Mouse (Mus musculus): ENCODE results near the gene Hic1. TPM values are rescaled to one million over a fixed set of nuclear protein-coding genes. Genes with fewer than 3 reads are reported as not detected.
A peak's percentile ranks its signal among the peaks of the same experiment; 100 is the strongest.

Hic1 gene
- polyA plus RNA-seq, 1 experiment, result 0.02 TPM

DNA sequence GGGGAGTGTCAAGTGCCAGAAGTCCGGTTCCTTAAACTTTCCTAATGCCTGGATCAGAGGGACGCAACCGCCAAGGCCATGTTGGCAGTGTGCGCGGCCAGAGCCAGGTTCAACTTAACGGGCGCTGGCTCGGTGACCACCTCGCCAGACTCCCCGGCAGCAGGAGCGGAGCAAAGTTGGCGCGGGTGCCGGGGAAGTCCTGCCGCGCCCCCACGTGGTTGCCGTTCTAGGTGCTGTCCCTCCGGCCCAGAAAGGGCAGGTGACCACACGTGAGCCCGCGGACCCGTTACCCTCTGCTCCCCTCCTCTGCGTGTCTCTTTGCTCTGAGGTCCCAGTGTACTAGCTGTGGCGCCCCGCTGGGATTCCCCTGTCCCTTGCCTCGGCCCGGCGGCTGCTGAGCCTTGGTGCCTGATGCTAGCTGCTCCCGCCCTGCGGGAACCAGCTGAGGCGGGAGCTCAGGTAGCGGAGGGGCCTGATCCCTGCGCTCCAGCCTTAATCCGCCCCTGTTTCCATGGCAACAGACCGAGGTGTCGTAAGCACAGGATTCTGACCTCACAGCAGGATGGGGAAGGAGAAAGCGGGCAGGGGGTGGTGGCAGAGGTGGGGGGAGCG is 25.6 kb upstream of the Hic1 start:
- peaks cover 2% of the 10 kb centered on the region for H3K79me3 ChIP-seq (ENCODE audit: low read depth)
- peaks cover 4% of the 10 kb centered on the region for H3K79me2 ChIP-seq (ENCODE audit: control insufficient read depth, insufficient read depth)
- peak overlapping the region; percentile 11 for H3K4me3 ChIP-seq (ENCODE audit: insufficient read depth, poor library complexity, severe bottlenecking)
- peaks cover 36% of the 10 kb centered on the region for H3K27me3 ChIP-seq (ENCODE audit: control insufficient read depth, insufficient read depth, insufficient read length)
- H3K36me3 ChIP-seq (ENCODE audit: control insufficient read depth, insufficient read depth), result no peaks in the 10 kb centered on the region
- TF ChIP-seq MYOD1 (IDR thresholded peaks at IDR 0.05; ENCODE audit: control insufficient read depth, insufficient read length, low read depth) (no peak), USF1 (IDR thresholded peaks at IDR 0.05; ENCODE audit: low read depth) (no peak), MYOG (IDR thresholded peaks at IDR 0.05; ENCODE audit: control insufficient read depth, extremely low read depth, insufficient read length) (no peak), MAX (IDR thresholded peaks at IDR 0.05) (no peak), CTCF (IDR thresholded peaks at IDR 0.05; ENCODE audit: control insufficient read depth, insufficient read depth, insufficient read length) (no peak), FOSL1 (IDR thresholded peaks at IDR 0.05; ENCODE audit: insufficient read depth, low read length, poor library complexity, severe bottlenecking) (no peak), CEBPB (IDR thresholded peaks at IDR 0.05; ENCODE audit: low read depth) (no peak)
- H3ac ChIP-seq (ENCODE audit: control insufficient read depth, insufficient read length, low read depth), result peak overlapping the region; percentile 1

DNA sequence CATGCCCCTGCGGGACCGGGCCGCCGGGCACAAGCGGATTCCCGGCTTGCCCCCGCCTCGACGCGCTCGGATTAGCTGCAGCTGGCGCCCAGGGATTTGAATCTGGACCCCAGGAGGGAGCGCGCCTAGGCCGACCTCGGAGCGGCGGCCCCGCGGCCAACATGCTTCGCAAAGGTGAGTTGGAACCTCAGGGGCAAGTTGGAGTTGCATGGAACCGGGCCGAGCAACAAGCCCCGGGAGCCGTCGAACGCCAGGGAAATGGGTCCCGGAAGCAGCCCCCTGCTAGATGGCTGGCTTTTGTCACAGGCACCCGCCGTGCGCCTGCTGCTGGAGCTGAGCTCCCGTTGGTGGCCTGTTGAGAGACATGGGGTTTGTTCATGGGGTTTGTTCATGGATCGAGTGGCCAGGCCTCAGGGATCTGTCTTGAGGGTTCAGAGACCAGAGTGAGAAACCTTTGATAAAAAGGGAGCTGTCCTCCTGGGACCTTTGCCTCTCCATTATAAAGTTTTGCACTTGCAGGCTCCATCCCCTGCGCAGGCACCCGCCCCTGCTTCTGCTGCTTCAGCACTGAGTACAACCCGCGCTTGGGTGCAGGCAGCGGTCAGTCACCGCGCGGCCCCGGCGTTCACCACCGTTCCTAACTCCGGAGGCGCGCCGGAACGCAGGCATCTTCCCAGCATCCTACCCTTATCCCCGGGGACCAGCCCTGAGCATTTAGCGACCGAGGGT is 25.0 kb upstream of the Hic1 start:
- H3K36me3 ChIP-seq (ENCODE audit: control insufficient read depth, insufficient read depth), result no peaks in the 10 kb centered on the region
- H3K79me2 ChIP-seq (ENCODE audit: control insufficient read depth, insufficient read depth), result peaks cover 11% of the 10 kb centered on the region
- peaks cover 36% of the 10 kb centered on the region for H3K27me3 ChIP-seq (ENCODE audit: control insufficient read depth, insufficient read depth, insufficient read length)
- H3K4me3 ChIP-seq (ENCODE audit: insufficient read depth, poor library complexity, severe bottlenecking), result peak overlapping the region; percentile 23
- H3ac ChIP-seq (ENCODE audit: control insufficient read depth, insufficient read length, low read depth), result peak overlapping the region; percentile 1
- TF ChIP-seq MYOD1 (IDR thresholded peaks at IDR 0.05; ENCODE audit: control insufficient read depth, insufficient read length, low read depth) (no peak), CTCF (IDR thresholded peaks at IDR 0.05; ENCODE audit: control insufficient read depth, insufficient read depth, insufficient read length) (no peak), FOSL1 (IDR thresholded peaks at IDR 0.05; ENCODE audit: insufficient read depth, low read length, poor library complexity, severe bottlenecking) (no peak), MAX (IDR thresholded peaks at IDR 0.05) (no peak), USF1 (IDR thresholded peaks at IDR 0.05; ENCODE audit: low read depth) (no peak), MYOG (IDR thresholded peaks at IDR 0.05; ENCODE audit: control insufficient read depth, extremely low read depth, insufficient read length) (no peak), CEBPB (IDR thresholded peaks at IDR 0.05; ENCODE audit: low read depth) (no peak)
- H3K79me3 ChIP-seq (ENCODE audit: low read depth), result peaks cover 7% of the 10 kb centered on the region

DNA sequence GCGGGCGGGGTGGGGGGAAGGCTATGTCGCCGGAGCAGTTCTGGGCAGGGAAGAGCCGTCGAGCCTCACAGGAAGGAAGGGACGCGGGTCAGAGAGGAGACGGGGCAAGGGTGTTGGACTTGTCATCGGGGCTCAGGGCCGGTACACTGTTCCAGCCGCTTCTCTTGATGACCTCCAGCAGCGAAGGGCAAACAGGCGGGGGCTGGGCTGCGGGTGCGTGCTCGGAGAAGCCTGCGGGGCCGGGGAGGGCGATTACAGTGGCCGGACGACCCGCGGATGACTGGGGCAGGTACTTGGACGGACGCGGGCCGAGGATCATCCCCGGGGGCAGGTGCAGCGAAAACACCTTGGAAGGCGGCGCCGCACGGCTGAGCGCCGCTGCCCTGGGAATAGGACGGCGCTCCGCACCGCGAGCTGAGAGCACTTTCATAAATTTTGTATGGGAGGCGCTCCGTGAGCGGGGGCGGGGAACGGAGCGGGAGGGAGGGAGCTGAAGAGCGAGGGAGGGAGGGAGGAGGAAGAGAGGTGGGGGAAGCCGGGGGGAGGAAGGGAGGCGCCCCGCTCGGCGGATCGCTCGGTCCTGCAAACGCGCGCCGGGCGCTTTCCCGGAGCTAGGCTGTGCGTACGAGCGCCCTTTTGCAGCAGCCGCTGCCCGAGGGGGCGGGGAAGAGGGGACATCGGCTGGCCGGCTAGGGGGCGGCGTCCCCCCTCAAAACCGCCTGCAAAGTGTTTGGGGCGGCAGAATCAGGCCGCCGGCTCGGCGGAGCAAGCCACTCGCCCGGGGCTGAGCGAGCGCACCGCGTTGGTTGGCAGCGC is 24.1 kb upstream of the Hic1 start, which contains the start of gene Rtn4rl1:
Rtn4rl1 (plus strand) TSS at position 528 of the 816 bp plus-strand sequence.
- peaks cover 36% of the 10 kb centered on the region for H3K27me3 ChIP-seq (ENCODE audit: control insufficient read depth, insufficient read depth, insufficient read length)
- H3K36me3 ChIP-seq (ENCODE audit: control insufficient read depth, insufficient read depth), result no peaks in the 10 kb centered on the region
- peaks cover 13% of the 10 kb centered on the region for H3K79me3 ChIP-seq (ENCODE audit: low read depth)
- TF ChIP-seq CEBPB (IDR thresholded peaks at IDR 0.05; ENCODE audit: low read depth) (no peak), MYOD1 (IDR thresholded peaks at IDR 0.05; ENCODE audit: control insufficient read depth, insufficient read length, low read depth) (no peak), FOSL1 (IDR thresholded peaks at IDR 0.05; ENCODE audit: insufficient read depth, low read length, poor library complexity, severe bottlenecking) (no peak), CTCF (IDR thresholded peaks at IDR 0.05; ENCODE audit: control insufficient read depth, insufficient read depth, insufficient read length) (no peak), MAX (IDR thresholded peaks at IDR 0.05) (no peak), USF1 (IDR thresholded peaks at IDR 0.05; ENCODE audit: low read depth) (no peak), MYOG (IDR thresholded peaks at IDR 0.05; ENCODE audit: control insufficient read depth, extremely low read depth, insufficient read length) (no peak)
- peak within 1 kb of the TSS; percentile 28 for H3ac ChIP-seq (ENCODE audit: control insufficient read depth, insufficient read length, low read depth)
- H3K79me2 ChIP-seq (ENCODE audit: control insufficient read depth, insufficient read depth), result peaks cover 19% of the 10 kb centered on the region
- H3K4me3 ChIP-seq (ENCODE audit: insufficient read depth, poor library complexity, severe bottlenecking), result peak within 1 kb of the TSS; percentile 23

DNA sequence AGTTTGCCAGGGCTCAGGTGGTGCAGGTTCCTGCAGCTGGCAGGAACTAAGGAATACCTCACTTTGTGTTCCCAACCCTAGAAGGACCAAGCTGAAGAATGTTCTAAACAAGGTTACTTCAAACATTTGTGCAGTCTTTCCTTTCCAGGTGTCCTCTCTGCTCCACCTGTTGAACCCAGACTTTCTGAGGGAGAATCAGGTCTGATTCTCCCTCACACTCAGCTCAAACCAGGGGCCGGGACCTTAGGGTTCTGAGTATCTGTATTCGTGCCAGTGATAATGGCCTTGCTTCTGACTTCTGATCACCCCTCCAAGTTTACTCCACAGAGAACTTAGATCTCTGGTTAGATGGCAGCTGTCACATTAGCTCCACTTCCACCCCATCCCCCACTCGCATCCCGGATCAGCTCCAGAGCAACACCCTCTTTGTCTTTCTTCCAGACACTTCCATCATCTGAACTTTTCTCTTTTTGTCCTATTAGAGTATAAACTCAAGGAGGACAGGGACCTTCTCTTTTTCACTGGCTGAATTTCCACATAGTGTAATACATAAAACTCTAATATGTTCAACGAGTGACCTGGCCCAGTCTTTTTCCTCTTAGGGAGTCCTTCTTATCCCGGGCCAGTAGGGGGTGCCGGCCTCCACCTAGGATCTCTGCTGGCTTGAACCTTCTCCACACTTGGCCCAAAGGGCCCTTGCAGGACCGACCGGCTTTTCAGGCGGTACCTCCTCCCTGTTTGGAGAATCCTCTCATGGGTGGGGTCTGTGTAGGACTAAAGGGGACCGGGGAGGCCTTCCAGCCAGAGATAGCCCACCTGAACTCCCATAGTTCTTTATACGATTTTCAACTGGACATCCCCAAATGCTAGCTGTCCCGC is 23.3 kb upstream of the Hic1 start:
- peaks cover 25% of the 10 kb centered on the region for H3K79me2 ChIP-seq (ENCODE audit: control insufficient read depth, insufficient read depth)
- no peak overlapping the region for H3ac ChIP-seq (ENCODE audit: control insufficient read depth, insufficient read length, low read depth)
- H3K36me3 ChIP-seq (ENCODE audit: control insufficient read depth, insufficient read depth), result no peaks in the 10 kb centered on the region
- TF ChIP-seq MYOD1 (IDR thresholded peaks at IDR 0.05; ENCODE audit: control insufficient read depth, insufficient read length, low read depth) (no peak), CTCF (IDR thresholded peaks at IDR 0.05; ENCODE audit: control insufficient read depth, insufficient read depth, insufficient read length) (peak; percentile 35)
- peaks cover 36% of the 10 kb centered on the region for H3K27me3 ChIP-seq (ENCODE audit: control insufficient read depth, insufficient read depth, insufficient read length)
- H3K4me3 ChIP-seq (ENCODE audit: insufficient read depth, poor library complexity, severe bottlenecking), result no peak overlapping the region
- H3K79me3 ChIP-seq (ENCODE audit: low read depth), result peaks cover 15% of the 10 kb centered on the region

DNA sequence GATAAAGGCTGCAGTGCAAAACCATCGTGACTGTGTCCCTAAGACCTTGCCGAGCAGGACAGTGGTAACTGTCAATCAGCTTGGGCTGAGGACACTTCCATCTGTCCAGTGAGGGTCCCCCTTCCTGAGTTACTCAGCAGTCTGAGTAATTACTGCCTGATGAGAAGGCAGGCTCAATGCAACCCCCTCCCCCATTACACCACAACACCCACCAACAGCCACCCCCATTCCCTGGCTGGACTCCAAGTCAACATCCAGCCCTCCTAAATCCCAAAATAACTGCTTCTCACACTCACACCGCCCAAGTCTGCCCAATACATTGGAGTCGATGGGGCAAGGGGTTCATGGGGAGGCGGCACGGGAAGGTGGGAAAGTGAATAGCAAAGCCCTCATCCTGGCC is 22.5 kb upstream of the Hic1 start:
- TF ChIP-seq MYOD1 (IDR thresholded peaks at IDR 0.05; ENCODE audit: control insufficient read depth, insufficient read length, low read depth), result no peak
- no peak for TF ChIP-seq CEBPB (IDR thresholded peaks at IDR 0.05; ENCODE audit: low read depth)
- no peak for TF ChIP-seq FOSL1 (IDR thresholded peaks at IDR 0.05; ENCODE audit: insufficient read depth, low read length, poor library complexity, severe bottlenecking)
- TF ChIP-seq USF1 (IDR thresholded peaks at IDR 0.05; ENCODE audit: low read depth), result no peak
- no peak for TF ChIP-seq CTCF (IDR thresholded peaks at IDR 0.05; ENCODE audit: control insufficient read depth, insufficient read depth, insufficient read length)
- TF ChIP-seq MAX (IDR thresholded peaks at IDR 0.05), result no peak
- no peak for TF ChIP-seq MYOG (IDR thresholded peaks at IDR 0.05; ENCODE audit: control insufficient read depth, extremely low read depth, insufficient read length)
- H3K79me2 ChIP-seq (ENCODE audit: control insufficient read depth, insufficient read depth), result peaks cover 28% of the 10 kb centered on the region
- H3K79me3 ChIP-seq (ENCODE audit: low read depth), result peaks cover 15% of the 10 kb centered on the region
- peaks cover 36% of the 10 kb centered on the region for H3K27me3 ChIP-seq (ENCODE audit: control insufficient read depth, insufficient read depth, insufficient read length)
- no peak overlapping the region for H3ac ChIP-seq (ENCODE audit: control insufficient read depth, insufficient read length, low read depth)
- H3K4me3 ChIP-seq (ENCODE audit: insufficient read depth, poor library complexity, severe bottlenecking), result no peak overlapping the region
- H3K36me3 ChIP-seq (ENCODE audit: control insufficient read depth, insufficient read depth), result no peaks in the 10 kb centered on the region

Measured in C2C12 (cell line).